Mouse (Mus musculus) erythroblast, embryonic 14.5 days (primary cell): ENCODE data around the gene Psme2. TPM values are rescaled to one million over a fixed set of nuclear protein-coding genes. Genes with fewer than 3 reads are reported as not detected.

ENCODE experiments used
- H3K27me3 ChIP-seq: 2 replicates; pipeline ENCODE4 v1.6.1; 2012; ENCODE audit warnings: inconsistent platforms; ENCODE audit not compliant: control insufficient read depth
- H3K36me3 ChIP-seq: 2 replicates; pipeline ENCODE4 v1.6.1; 2012; ENCODE audit warnings: mild to moderate bottlenecking, inconsistent platforms; ENCODE audit not compliant: control insufficient read depth
- H3K4me1 ChIP-seq: 2 replicates; pipeline ENCODE4 v1.6.1; 2012; ENCODE audit warnings: inconsistent platforms; ENCODE audit not compliant: control insufficient read depth
- H3K4me3 ChIP-seq: replicated peaks from 2 replicates; pipeline ENCODE3; 2012; ENCODE audit warnings: moderate library complexity, mild to moderate bottlenecking, inconsistent platforms
- H3K9me3 ChIP-seq: 2 replicates; pipeline ENCODE4 v1.6.1; 2012; ENCODE audit warnings: low read length, inconsistent platforms, mixed read lengths; ENCODE audit not compliant: control insufficient read depth
- GATA1 ChIP-seq: IDR thresholded peaks from 2 replicates; pipeline ENCODE4 v1.6.1; 2012; ENCODE audit warnings: low read length, inconsistent platforms, mixed read lengths
- TAL1 ChIP-seq: IDR thresholded peaks from 3 replicates; pipeline ENCODE4 v1.6.1; 2012; ENCODE audit warnings: low read length, inconsistent platforms, mixed read lengths
- polyA plus RNA-seq: library from polyadenylated mRNA; stranded (reverse); fragments of >175 nt; gene quantifications from 2 replicates; pipeline ENCODE4 v1.2.3, GENCODE M21; 2012

Gene Psme2
- polyA plus RNA-seq, 1 experiment, result 4.4 TPM

DNA sequence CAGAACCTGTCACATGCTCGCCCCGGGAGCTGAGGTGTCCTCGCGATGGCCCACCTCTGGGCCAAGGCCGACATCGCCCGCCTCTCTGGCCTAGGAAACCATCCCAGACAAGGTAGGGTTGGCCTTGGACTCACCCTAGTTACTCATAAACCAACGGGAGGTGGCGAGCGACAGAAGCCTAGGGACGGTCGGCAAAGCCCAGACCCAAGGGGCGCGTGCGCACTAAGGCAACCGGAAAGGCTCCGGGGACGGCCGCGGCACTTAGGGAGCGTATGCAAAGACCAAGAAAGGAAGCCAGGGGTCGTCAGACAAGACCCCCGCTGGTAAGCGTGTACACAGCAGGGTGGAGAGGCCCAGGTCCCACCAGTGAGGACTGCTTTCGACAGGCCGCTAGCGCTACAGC is 31.1 kb downstream of the Psme2 start, which contains the start of gene Dcaf11:
Gene Dcaf11 (plus strand): TSS at position 208 of the 403 bp plus-strand sequence.
- TF ChIP-seq GATA1 (no peak), TAL1 (no peak)
- peaks cover 69% of the 10 kb centered on the region for H3K4me1 ChIP-seq
- no peaks in the 10 kb centered on the region for H3K27me3 ChIP-seq

GRCm38 (mm10) chr14:55558740-55559448 is 32.0 kb downstream of the Psme2 start:
- Histone ChIP-seq H3K4me1 (peaks cover 78% of the 10 kb centered on the region), H3K36me3 (peaks cover 27% of the 10 kb centered on the region), H3K4me3 (peak overlapping the region; percentile 68), H3K27me3 (no peaks in the 10 kb centered on the region), H3K9me3 (peaks cover 2% of the 10 kb centered on the region; the same call in 1 of the 2 replicates)
- TF ChIP-seq GATA1 (peak; percentile 68), TAL1 (peak; percentile 68)

More for the DNA sequence above, 31.1 kb downstream of the Psme2 start, which contains the start of gene Dcaf11:
- H3K36me3 ChIP-seq, result peaks cover 36% of the 10 kb centered on the region
- peak within 1 kb of the TSS; percentile 68 for H3K4me3 ChIP-seq
- H3K9me3 ChIP-seq, result peaks cover 2% of the 10 kb centered on the region; the same call in 1 of the 2 replicates

DNA sequence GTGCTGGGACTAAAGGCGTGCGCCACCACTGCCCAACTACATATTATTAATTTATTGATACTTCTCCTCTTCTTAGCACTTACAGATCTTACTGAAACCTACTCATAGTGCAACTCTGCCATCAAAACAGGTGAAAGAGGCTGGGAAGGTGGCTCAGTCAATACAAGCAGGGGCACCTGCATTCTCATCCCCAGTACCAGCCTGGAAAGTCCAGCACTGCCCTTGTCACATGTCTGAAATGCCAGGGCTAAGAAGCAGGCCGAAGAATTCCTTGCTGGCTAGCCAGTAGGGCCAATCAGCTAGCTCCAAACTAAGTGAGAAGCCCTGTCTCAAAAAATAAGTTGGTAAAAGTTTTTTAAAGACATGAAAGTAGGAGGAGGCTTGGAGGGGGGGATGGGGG is 33.3 kb downstream of the Psme2 start:
- peaks cover 77% of the 10 kb centered on the region for H3K4me1 ChIP-seq
- TF ChIP-seq GATA1, result no peak
- no peak for TF ChIP-seq TAL1
- peaks cover 2% of the 10 kb centered on the region; the same call in 1 of the 2 replicates for H3K9me3 ChIP-seq
- H3K4me3 ChIP-seq, result no peak overlapping the region
- H3K36me3 ChIP-seq, result peaks cover 14% of the 10 kb centered on the region
- no peaks in the 10 kb centered on the region for H3K27me3 ChIP-seq

GRCm38 (mm10) chr14:55557003-55557402 is 33.9 kb downstream of the Psme2 start:
- peaks cover 9% of the 10 kb centered on the region for H3K36me3 ChIP-seq
- TF ChIP-seq GATA1, result no peak
- no peak for TF ChIP-seq TAL1
- H3K9me3 ChIP-seq, result peaks cover 2% of the 10 kb centered on the region; the same call in 1 of the 2 replicates
- H3K4me1 ChIP-seq, result peaks cover 75% of the 10 kb centered on the region
- no peaks in the 10 kb centered on the region for H3K27me3 ChIP-seq
- H3K4me3 ChIP-seq, result no peak overlapping the region

DNA sequence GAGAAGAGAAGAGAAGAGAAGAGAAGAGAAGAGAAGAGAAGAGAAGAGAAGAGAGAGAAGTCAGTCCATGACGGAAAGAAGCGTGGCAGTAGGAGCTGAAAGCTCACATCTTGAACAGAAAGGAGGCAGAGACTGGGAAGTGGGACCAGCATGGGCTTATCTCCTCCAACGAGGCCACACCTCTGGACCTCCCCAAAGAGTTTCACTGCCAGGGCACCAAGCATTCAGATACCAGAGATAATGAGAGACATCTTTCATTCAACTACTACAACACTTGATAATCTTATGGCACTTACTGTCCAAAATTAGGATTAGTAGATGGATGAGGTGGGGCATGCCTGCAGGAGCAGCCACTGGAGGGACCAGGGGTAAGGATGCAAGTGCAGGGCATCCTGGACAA is 35.1 kb downstream of the Psme2 start:
- TF ChIP-seq GATA1 (no peak), TAL1 (no peak)
- Histone ChIP-seq H3K27me3 (no peaks in the 10 kb centered on the region), H3K4me3 (no peak overlapping the region), H3K9me3 (peaks cover 2% of the 10 kb centered on the region; the same call in 1 of the 2 replicates), H3K4me1 (peaks cover 64% of the 10 kb centered on the region), H3K36me3 (peaks cover 3% of the 10 kb centered on the region)

DNA sequence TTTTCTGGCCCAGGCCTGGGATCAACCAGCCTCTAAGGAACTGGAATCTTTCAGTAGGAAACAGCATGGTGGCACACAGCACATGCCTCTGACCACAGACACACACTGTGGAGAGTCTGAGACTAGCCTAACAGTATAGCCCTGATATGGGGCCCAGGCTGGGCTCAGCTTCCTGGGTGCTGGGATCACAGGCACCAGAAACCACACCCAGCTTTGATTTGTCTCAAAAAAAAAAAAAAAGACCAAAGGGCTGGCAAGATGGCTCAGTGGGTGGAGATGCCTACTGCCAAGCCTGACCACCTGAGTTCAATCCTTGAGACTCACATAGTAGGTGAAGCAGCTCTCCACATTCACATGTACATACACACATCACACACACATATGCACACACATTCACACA is 36.3 kb downstream of the Psme2 start:
- H3K4me1 ChIP-seq, result peaks cover 59% of the 10 kb centered on the region
- no peaks in the 10 kb centered on the region for H3K27me3 ChIP-seq
- peaks cover 13% of the 10 kb centered on the region for H3K36me3 ChIP-seq
- peaks cover 2% of the 10 kb centered on the region; the same call in 1 of the 2 replicates for H3K9me3 ChIP-seq
- H3K4me3 ChIP-seq, result no peak overlapping the region
- TF ChIP-seq GATA1 (no peak), TAL1 (no peak)

DNA sequence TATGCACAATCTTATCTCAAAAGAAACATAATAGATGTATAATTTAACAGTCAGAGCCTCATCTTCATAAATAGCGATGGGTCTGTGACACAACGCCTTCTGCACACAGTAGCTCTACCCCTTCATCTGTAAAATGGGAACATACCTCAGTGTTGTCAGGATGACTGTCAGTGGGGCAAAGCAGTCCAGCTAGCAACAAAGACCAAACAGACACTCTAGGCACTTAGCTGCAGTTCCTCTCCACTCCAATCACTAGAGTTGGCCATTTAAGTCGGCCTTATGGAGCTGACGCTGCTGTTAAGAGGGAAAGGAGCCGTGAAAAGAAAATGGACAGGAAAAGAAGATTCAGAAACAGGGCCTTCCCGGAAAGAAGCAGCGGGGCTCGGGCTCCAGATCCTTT is 39.1 kb downstream of the Psme2 start:
- TF ChIP-seq TAL1 (no peak), GATA1 (no peak)
- Histone ChIP-seq H3K4me1 (peaks cover 39% of the 10 kb centered on the region), H3K27me3 (no peaks in the 10 kb centered on the region), H3K9me3 (peaks cover 2% of the 10 kb centered on the region; the same call in 1 of the 2 replicates), H3K4me3 (no peak overlapping the region), H3K36me3 (peaks cover 42% of the 10 kb centered on the region)

- Histone ChIP-seq H3K36me3 (peaks cover 46% of the 10 kb centered on the region), H3K27me3 (no peaks in the 10 kb centered on the region), H3K4me1 (peaks cover 34% of the 10 kb centered on the region), H3K9me3 (peaks cover 2% of the 10 kb centered on the region; the same call in 1 of the 2 replicates), H3K4me3 (no peak overlapping the region)
- no peak for TF ChIP-seq TAL1
- no peak for TF ChIP-seq GATA1
These were observed 39.6 kb downstream of the Psme2 start for GRCm38 (mm10) chr14:55551347-55551746.

DNA sequence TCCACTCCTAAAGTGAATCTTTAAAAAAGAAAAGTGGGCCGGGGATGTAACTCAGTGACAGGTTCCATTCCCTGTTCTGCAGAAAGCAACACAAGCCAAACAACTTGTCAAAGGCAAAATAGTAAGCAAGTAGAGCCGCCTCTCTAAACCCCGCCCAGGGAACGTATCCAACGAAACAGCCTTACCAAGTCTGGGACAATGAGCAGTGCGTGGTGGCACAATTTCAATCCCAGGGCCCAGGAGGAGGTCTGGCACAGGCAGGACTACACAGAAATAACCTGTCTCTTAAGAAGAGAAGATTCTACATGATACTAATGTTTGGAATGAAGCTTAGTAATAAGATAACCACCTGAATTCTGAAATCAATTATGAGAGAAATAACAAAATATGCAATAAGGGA is 40.7 kb downstream of the Psme2 start:
- H3K9me3 ChIP-seq, result no peaks in the 10 kb centered on the region

More for the DNA sequence above, 40.7 kb downstream of the Psme2 start:
- Histone ChIP-seq H3K4me1 (peaks cover 24% of the 10 kb centered on the region), H3K27me3 (no peaks in the 10 kb centered on the region), H3K36me3 (peaks cover 58% of the 10 kb centered on the region), H3K4me3 (no peak overlapping the region)
- TF ChIP-seq TAL1 (no peak), GATA1 (no peak)
